Mouse (Mus musculus) testis, adult 2 months (tissue): ENCODE results near the gene Ubxn10.

Experiments
- CTCF ChIP-seq: fragments of 200-500 bp; IDR thresholded peaks from 2 replicates; pipeline ENCODE4 v1.5.1; 2012; ENCODE audit warnings: low read depth, mild to moderate bottlenecking, inconsistent platforms, low read length, moderate library complexity; ENCODE audit not compliant: control insufficient read depth, insufficient read depth, insufficient replicate concordance
- POLR2A ChIP-seq: fragments of 200-500 bp; IDR thresholded peaks from 2 replicates; pipeline ENCODE4 v1.6.1; 2012; ENCODE audit warnings: low read depth, mild to moderate bottlenecking, inconsistent platforms, low read length, moderate library complexity; ENCODE audit not compliant: control insufficient read depth

DNA sequence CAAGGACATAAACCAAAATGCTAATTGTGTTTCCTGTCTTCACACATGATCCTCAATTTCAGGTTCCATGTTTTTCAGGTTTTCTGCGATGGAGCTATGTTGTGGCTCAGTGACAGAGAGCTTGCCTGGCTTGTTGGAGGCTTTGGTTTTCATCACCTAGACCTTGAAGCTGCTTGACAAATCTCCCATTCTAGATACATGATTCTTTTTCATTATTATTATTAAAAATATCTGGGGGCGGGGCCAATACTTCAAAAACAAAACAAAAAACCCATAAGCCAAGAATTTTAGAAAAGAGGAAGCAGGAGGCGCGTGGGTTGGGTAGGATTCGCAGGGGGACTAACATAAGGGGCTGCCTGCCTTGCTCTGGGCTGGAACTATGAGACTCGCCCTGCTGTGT, 38.5 kb upstream of the Ubxn10 start, which contains the start of gene Pla2g2d:
- TF ChIP-seq POLR2A (no peak), CTCF (no peak)
